Mouse (Mus musculus) liver, embryonic 13.5 days (tissue): ENCODE data around the gene Srgap3. TPM values are rescaled to one million over a fixed set of nuclear protein-coding genes. Genes with fewer than 3 reads are reported as not detected.

ENCODE experiments used
- ATAC-seq: fragments of 200-750 bp; cut with Nextera tagmentation; 2 replicates; pipeline ENCODE4 v1.8.0; 2017; ENCODE audit warnings: low read depth, mild to moderate bottlenecking, moderate number of reproducible peaks, moderate library complexity
- DNase-seq: peaks from one replicate; pipeline ENCODE4 v3.0.0; 2022
- H3K27ac ChIP-seq: fragments of 300-500 bp; sonication (generic); 2 replicates; pipeline ENCODE4 v1.5.1; 2015; ENCODE audit warnings: moderate library complexity, mild to moderate bottlenecking, inconsistent platforms
- H3K27me3 ChIP-seq: fragments of 300-500 bp; sonication (generic); 2 replicates; pipeline ENCODE4 v1.6.1; 2015; ENCODE audit warnings: mild to moderate bottlenecking, inconsistent platforms
- H3K36me3 ChIP-seq: fragments of 300-500 bp; sonication (generic); 2 replicates; pipeline ENCODE4 v1.6.1; 2015; ENCODE audit warnings: mild to moderate bottlenecking, inconsistent platforms
- H3K4me1 ChIP-seq: fragments of 300-500 bp; sonication (generic); replicated peaks from 2 replicates; pipeline ENCODE4 v1.6.1; 2015; ENCODE audit warnings: inconsistent platforms
- H3K4me2 ChIP-seq: fragments of 300-500 bp; sonication (generic); 2 replicates; pipeline ENCODE4 v1.6.1; 2015; ENCODE audit warnings: inconsistent platforms, mild to moderate bottlenecking, moderate library complexity
- H3K4me3 ChIP-seq: fragments of 300-500 bp; sonication (generic); replicated peaks from 2 replicates; pipeline ENCODE4 v1.5.1; 2015; ENCODE audit warnings: mild to moderate bottlenecking, inconsistent platforms
- H3K9ac ChIP-seq: fragments of 300-500 bp; sonication (generic); 2 replicates; pipeline ENCODE4 v1.6.1; 2015; ENCODE audit warnings: mild to moderate bottlenecking, inconsistent platforms
- H3K9me3 ChIP-seq: fragments of 300-500 bp; sonication (generic); replicated peaks from 2 replicates; pipeline ENCODE4 v1.6.1; 2016; ENCODE audit warnings: inconsistent platforms
- WGBS: fragments of 180-500 bp; shearing (Covaris S2); methylation state at CpG from one replicate; pipeline ENCODE4 v1.1.7; 2015; ENCODE audit not compliant: insufficient replicate concordance; 5-methylcytosine and 5-hydroxymethylcytosine counted together
- polyA plus RNA-seq: library from polyadenylated mRNA; unstranded; fragments of >200 nt; fragmentation: Nextera tagmentation; extraction: Ambion mirVana; gene quantifications from 2 replicates; pipeline ENCODE4 v1.2.1, GENCODE M21; 2015

Gene Srgap3
- 0.33 and 0.39 TPM in 2 replicates for polyA plus RNA-seq

DNA sequence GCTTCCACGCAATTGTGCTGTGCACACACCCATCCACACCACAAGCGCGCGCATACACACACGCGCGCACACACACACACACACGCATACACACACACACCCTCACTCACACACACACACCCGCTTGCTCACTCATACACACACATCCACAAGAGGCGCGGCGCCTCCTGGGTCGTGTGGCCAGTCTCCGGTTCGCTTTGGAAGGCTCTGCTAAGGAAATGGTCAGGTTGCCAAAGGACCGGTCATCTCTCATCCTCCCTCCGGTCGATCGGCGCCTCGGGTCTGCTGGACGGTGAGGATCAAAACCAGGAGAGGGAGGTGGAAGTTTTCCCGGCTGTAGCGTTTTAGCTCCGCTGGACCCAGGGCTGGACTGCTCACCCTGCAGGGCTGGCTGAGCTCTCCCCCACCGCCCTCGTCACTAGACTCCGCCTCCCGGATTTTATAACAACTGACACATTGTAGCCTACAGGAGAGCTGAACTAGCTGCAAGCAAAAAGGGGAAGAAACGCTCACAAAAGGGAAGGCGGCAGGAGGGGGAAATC lies at the start of gene Srgap3:
Gene Srgap3 (minus strand): TSS at position 372 of the 542 bp plus-strand sequence.
- WGBS: under 1% methylated on average over 31 of the region's 31 CpGs
- peak; percentile 86 for ATAC-seq
- peak within 1 kb of the TSS; percentile 77 for H3K4me2 ChIP-seq
- no peak within 1 kb of the TSS for H3K27ac ChIP-seq
- peaks cover 38% of the 10 kb centered on the region for H3K4me1 ChIP-seq
- no peaks in the 10 kb centered on the region for H3K9me3 ChIP-seq
- H3K36me3 ChIP-seq: no peaks in the 10 kb centered on the region
- peaks cover 8% of the 10 kb centered on the region; the same call in 1 of the 2 replicates for H3K27me3 ChIP-seq
- peak; percentile 44 for DNase-seq
- H3K9ac ChIP-seq: peak within 1 kb of the TSS; percentile 51
- H3K4me3 ChIP-seq: peak within 1 kb of the TSS; percentile 60

DNA sequence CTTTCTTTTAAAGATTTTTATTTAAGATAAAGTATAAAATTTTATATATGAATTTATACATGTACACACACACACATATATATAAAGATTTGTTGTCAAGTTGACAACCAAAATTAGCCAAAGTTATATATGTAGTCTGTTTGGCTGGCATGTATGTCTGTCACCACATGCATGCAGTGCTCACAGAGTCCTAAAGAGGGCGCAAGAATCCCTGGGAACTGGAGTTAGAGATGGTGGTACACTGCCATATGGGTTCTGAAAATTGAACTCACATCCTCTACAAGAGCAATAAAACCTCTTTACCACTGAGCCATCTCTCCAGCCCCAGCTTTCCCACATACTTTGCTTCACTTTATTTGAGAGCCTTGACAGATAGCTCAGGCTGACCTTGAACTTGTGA lies 48.6 kb upstream of the Srgap3 start:
- no peak for ATAC-seq
- H3K9me3 ChIP-seq: no peaks in the 10 kb centered on the region
- H3K4me2 ChIP-seq: no peak overlapping the region
- H3K4me3 ChIP-seq: no peak overlapping the region
- H3K9ac ChIP-seq: no peak overlapping the region
- H3K4me1 ChIP-seq: no peaks in the 10 kb centered on the region
- whole genome bisulfite sequencing: 27% methylated on average over 1 of the region's 1 CpGs
- no peaks in the 10 kb centered on the region for H3K36me3 ChIP-seq
- no peaks in the 10 kb centered on the region for H3K27me3 ChIP-seq
- DNase-seq: no peak
- no peak overlapping the region for H3K27ac ChIP-seq

DNA sequence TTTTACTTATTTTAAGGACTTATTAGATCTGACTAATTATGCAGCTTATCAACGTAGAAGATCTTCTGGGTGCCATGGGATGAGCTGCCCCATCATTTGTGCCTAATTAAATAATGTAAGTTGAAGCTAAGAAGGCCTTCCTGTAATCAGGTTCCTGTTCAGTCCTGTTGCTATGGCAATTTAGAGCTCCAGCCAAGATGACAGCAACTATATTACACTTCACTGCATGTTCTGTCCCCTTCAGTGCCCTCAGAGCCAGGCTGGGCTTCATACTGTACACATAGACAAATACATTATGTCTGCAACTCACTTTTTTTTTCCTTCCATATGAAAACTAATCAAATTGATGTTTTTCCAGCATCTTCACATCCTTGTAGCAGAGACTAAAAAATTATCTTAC lies 43.1 kb upstream of the Srgap3 start:
- Histone ChIP-seq H3K27me3 (no peaks in the 10 kb centered on the region), H3K4me1 (no peaks in the 10 kb centered on the region), H3K4me2 (no peak overlapping the region), H3K9me3 (no peaks in the 10 kb centered on the region), H3K4me3 (no peak overlapping the region), H3K27ac (no peak overlapping the region), H3K36me3 (no peaks in the 10 kb centered on the region), H3K9ac (no peak overlapping the region)
- no peak for ATAC-seq
- no peak for DNase-seq
- 66% methylated on average over 1 of the region's 1 CpGs for WGBS

DNA sequence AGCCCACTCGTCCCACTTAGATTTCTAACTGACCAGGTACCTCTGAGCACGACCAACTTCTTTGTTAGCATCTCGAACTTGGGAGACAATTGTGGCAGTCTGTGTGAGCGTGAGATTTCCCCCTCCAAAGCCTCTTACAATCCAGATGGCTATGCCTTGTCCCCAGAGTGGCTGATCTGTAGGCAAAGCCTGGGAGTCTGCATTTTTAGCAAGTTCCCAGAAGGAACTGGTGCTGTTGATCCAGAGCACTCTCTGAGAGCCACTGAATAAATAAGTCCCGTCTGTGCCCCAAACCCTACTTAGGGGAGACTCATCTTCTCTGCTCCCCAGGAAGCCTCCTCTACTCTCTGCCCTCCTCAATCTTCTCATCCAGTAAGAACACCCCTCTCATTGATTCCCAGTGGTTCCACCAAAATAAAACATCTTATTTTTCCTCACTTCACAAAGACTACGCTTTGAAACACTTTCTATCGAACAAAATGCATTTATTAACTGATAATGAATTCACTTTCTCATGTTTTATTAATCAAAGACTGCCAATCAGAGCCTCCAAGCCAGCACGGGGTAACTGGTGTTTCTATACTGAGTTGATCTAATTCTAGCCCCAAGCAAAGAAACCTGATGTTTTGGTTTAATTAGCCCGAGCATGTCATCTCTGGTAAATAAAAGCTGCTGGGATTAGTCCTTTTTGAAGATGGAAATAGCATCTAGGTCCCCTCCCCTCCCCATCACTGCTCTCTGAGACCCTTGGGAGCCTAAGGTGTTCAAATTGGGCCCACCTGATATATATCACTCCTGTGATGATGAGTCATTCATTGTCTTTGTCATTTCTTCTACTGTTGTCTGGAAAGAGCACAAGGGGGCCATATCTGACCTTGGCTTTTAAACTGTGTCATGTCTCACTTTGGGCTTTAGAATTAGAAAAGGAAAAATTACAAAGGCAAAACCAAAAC lies 38.6 kb upstream of the Srgap3 start:
- Histone ChIP-seq H3K9ac (no peak overlapping the region), H3K36me3 (no peaks in the 10 kb centered on the region), H3K27me3 (no peaks in the 10 kb centered on the region), H3K27ac (no peak overlapping the region), H3K9me3 (no peaks in the 10 kb centered on the region), H3K4me2 (no peak overlapping the region), H3K4me1 (no peaks in the 10 kb centered on the region), H3K4me3 (no peak overlapping the region)
- 50% methylated on average over 9 of the region's 9 CpGs for WGBS
- ATAC-seq (no peak), DNase-seq (no peak)

DNA sequence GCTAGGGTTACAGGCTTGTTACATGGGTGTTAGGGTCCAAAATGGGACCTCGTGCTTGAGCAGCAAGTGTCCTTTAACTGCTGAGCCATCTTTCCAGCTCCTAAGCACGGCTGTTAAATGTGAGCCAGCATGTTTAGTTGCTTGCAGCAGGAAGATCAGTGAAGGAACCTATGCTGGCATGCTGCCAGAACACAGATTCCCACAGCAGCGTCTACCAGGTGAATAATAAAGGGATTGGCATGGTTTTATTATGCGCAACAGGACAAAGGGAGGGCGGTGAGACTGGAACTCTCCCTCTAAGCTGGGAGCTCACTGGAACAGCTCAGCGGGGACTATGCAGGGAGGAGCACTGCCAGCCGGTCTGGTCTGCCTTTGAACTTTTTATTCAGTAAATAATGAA lies 35.2 kb upstream of the Srgap3 start:
- Histone ChIP-seq H3K4me2 (no peak overlapping the region), H3K9ac (no peak overlapping the region), H3K9me3 (no peaks in the 10 kb centered on the region), H3K36me3 (no peaks in the 10 kb centered on the region), H3K4me3 (no peak overlapping the region), H3K27me3 (no peaks in the 10 kb centered on the region), H3K27ac (no peak overlapping the region), H3K4me1 (no peaks in the 10 kb centered on the region)
- DNase-seq (no peak), ATAC-seq (no peak)
- WGBS: 39% methylated on average over 7 of the region's 7 CpGs

DNA sequence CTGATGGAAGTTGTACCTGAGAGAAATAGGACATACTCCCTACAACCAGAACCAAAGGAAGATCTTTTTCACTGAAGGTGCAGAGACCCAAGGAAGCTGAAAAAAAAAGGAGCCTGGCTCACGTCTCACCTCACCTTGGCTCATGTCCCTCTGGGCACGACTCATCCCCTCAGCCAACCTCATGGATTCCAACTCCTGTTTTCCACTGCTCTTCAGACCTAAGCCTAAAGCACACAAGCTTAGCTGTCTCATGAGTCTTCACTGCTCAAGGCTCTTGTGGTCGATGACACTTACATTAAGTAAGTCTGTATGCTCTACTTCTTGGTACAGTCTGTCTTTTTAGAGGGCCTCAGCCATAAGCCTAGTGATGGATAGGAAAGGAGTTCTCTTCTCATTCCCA lies 31.9 kb upstream of the Srgap3 start:
- Histone ChIP-seq H3K4me2 (no peak overlapping the region), H3K27ac (no peak overlapping the region), H3K36me3 (no peaks in the 10 kb centered on the region), H3K4me1 (0 out of 2 replicates have a peak, but pooled peaks cover 3% of the 10 kb centered on the region), H3K9me3 (no peaks in the 10 kb centered on the region), H3K27me3 (no peaks in the 10 kb centered on the region), H3K9ac (no peak overlapping the region), H3K4me3 (no peak overlapping the region)
- ATAC-seq (no peak), DNase-seq (no peak)
- 61% methylated on average over 3 of the region's 3 CpGs for WGBS

DNA sequence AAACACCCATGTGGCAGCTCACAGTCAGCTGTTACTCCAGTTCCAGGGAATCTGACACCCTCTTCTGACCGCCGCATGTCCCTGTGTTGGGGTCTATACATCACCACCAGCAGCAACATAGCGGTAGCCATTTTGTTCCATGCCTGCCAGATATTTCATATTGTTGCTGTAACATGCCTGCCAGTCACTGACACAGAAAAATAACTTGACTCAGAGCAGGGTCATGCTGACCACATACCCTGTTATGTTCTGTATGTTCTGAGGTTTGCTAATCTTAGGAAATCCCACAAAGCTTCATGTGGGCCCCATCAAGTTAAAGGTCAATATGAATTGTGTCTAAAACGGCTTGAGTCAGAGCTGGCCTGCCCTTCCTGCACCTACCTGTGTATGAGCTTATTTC lies 30.2 kb upstream of the Srgap3 start:
- Histone ChIP-seq H3K27ac (no peak overlapping the region), H3K4me1 (peaks cover 16% of the 10 kb centered on the region), H3K4me3 (no peak overlapping the region), H3K36me3 (no peaks in the 10 kb centered on the region), H3K9me3 (no peaks in the 10 kb centered on the region), H3K9ac (no peak overlapping the region), H3K27me3 (no peaks in the 10 kb centered on the region), H3K4me2 (no peak overlapping the region)
- DNase-seq (no peak), ATAC-seq (no peak)
- WGBS: 74% methylated on average over 4 of the region's 4 CpGs

DNA sequence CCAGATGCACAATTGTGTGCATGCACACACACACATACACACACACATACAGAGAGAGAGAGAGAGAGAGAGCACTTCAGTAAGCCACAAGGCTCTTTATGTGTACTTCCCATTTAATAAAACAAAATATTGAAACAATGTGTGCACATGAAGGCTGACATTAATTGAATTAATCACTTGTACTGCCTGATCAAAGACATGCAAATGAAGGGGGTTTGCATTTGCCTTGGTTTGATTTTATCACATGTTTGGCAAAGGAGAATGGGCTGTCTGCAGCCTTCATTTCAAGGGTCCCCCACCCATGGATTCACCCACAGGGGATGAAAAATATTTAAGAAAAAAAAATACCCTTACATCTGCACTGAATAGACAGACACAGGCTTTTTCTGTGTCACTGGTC lies 29.5 kb upstream of the Srgap3 start:
- ATAC-seq: no peak
- no peak for DNase-seq
- Histone ChIP-seq H3K4me2 (no peak overlapping the region), H3K9ac (no peak overlapping the region), H3K9me3 (no peaks in the 10 kb centered on the region), H3K4me1 (peaks cover 24% of the 10 kb centered on the region), H3K4me3 (no peak overlapping the region), H3K27ac (no peak overlapping the region), H3K27me3 (no peaks in the 10 kb centered on the region), H3K36me3 (no peaks in the 10 kb centered on the region)

DNA sequence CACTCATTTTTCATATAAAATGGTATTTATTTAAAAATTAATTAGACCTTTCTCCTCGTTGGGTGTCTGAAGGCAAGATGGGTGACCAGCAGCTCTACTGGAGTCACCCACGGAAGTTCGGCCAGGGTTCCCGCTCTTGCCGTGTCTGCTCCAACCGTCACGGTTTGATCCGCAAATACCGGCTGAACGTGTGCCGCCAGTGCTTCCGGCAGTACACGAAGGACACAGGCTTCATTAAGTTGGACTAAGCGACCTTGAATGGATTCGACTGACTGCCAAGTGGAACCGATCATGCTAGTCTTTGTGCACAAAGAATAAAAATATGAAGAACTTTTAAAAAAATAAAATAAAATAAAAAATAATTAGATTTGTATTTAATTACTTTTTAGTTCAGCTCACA lies 29.1 kb upstream of the Srgap3 start:
- 87% methylated on average over 16 of the region's 16 CpGs for WGBS
- ATAC-seq: no peak

DNA sequence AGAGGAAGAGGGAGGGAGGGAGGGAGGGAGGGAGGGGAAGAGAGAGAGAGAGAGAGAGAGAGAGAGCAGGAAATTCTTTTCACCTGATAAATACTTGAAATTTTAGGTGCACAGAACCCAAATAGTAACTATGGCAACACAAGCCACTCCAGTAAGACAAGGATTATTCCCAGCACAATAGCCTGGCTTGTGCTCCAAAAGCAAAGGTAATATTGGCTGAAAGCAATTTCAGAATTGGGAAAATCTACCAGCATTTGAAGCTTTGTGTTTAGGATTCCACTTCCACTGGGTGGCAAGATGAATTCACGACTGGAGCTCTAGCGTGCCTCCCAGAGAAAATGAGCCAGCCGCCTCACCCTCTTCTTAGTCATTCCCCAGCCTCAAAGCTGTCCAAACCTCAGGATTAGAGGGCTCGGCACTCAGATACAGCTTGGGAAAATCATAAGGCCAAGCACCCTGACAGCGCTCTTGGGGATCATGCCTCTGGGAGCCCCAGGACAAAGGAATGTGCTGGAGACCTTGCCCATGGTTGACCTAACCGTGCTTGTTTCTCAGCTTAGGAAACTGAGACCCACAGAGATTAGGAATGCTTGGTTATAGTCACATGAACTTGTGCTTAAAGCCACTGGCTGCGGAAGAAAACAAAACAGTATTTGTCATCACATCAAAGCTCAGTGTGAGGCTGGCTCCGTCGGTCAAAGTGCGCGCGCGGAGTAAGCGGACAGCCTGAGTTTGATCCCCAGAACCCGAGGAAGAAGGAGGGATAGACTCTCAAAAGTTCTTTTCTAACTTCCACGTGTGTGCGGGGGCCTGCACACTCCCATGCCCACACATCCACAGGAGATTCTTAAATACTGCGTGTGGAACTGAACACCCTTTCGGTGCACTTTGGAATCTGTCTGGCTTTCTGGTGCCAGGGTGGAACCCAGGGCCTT lies 27.0 kb upstream of the Srgap3 start:
- WGBS: 79% methylated on average over 19 of the region's 19 CpGs
- Histone ChIP-seq H3K4me3 (no peak overlapping the region), H3K9me3 (no peaks in the 10 kb centered on the region), H3K9ac (no peak overlapping the region), H3K27me3 (no peaks in the 10 kb centered on the region), H3K27ac (no peak overlapping the region), H3K36me3 (no peaks in the 10 kb centered on the region), H3K4me1 (peaks cover 29% of the 10 kb centered on the region), H3K4me2 (no peak overlapping the region)
- DNase-seq: no peak
- ATAC-seq: no peak

More for the DNA sequence above, 29.1 kb upstream of the Srgap3 start:
- H3K4me1 ChIP-seq: peaks cover 28% of the 10 kb centered on the region
- no peak overlapping the region for H3K4me2 ChIP-seq
- no peak for DNase-seq
- no peaks in the 10 kb centered on the region for H3K36me3 ChIP-seq
- H3K27me3 ChIP-seq: no peaks in the 10 kb centered on the region
- H3K27ac ChIP-seq: no peak overlapping the region
- no peaks in the 10 kb centered on the region for H3K9me3 ChIP-seq
- H3K9ac ChIP-seq: no peak overlapping the region
- H3K4me3 ChIP-seq: no peak overlapping the region
